Mouse (Mus musculus): ENCODE data around the gene Fbll1. TPM values are rescaled to one million over a fixed set of nuclear protein-coding genes. Genes with fewer than 3 reads are reported as not detected.
"Not testable (repeated sequence)": the region's sequence is repeated elsewhere in the genome, so short reads cannot be mapped to it uniquely, and the experiment has no call there.

Fbll1 gene
- 0.15 TPM in 1 of 2 replicates, not detected in the other for polyA plus RNA-seq (2015; fragmentation: Nextera tagmentation; extraction: Ambion mirVana)

- ATAC-seq (ENCODE audit: insufficient read depth, low FRiP score): no peak
- H3K4me3 ChIP-seq (replicated peaks; ENCODE audit: low read length): peak within 1 kb of the TSS; percentile 37
- WGBS: 14% methylated on average over 11 of the region's 11 CpGs
These were observed at the start of gene Fbll1 for GRCm38 (mm10) chr11:35798874-35799273. Fbll1 (minus strand) TSS chr11:35798884.

DNA sequence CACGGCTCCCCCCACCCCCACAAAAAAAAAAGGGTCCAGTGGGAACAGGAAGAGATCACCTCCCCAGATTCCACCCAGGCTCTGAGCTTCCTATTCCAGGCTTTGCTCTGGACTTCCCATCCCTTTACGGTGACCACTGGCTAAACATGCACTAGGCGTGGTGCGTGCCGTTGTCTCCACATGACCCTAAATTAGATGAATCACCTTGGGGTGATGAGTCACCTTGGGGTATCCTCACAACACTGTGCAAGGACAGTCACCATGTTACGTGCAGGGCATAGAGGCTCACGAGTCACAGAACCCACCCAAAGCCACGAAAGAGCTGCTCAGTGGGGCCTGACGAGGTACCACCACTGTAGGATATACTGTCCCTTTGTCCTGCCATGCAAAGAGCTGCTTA is 45.6 kb upstream of the Fbll1 start:
- no peaks in the 10 kb centered on the region for H3K9me3 ChIP-seq (replicated peaks; ENCODE audit: control insufficient read depth, low read length)
- ATAC-seq (ENCODE audit: insufficient read depth, low FRiP score): no peak; the same call in 1 of the 2 replicates
- H3K27ac ChIP-seq (ENCODE audit: low read length): no peak overlapping the region
- H3K4me1 ChIP-seq (ENCODE audit: control insufficient read depth, insufficient read depth, low read length): no peaks in the 10 kb centered on the region
- no peak overlapping the region for H3K9ac ChIP-seq (ENCODE audit: low read length)
- H3K36me3 ChIP-seq (ENCODE audit: control insufficient read depth, insufficient read depth, low read length): no peaks in the 10 kb centered on the region
- WGBS: 85% methylated on average over 9 of the region's 9 CpGs
- no peaks in the 10 kb centered on the region for H3K27me3 ChIP-seq (ENCODE audit: control insufficient read depth, insufficient read depth, low read length)
- H3K4me2 ChIP-seq (ENCODE audit: low read depth, low read length): no peak overlapping the region
- H3K4me3 ChIP-seq (replicated peaks; ENCODE audit: low read length): no peak overlapping the region

More at GRCm38 (mm10) chr11:35798874-35799273, at the start of gene Fbll1:
- Histone ChIP-seq H3K4me2 (ENCODE audit: low read depth, low read length) (peak within 1 kb of the TSS; percentile 51), H3K4me1 (ENCODE audit: control insufficient read depth, insufficient read depth, low read length) (peaks cover 4% of the 10 kb centered on the region; the same call in 1 of the 2 replicates), H3K9ac (ENCODE audit: low read length) (no peak within 1 kb of the TSS), H3K27ac (ENCODE audit: low read length) (no peak within 1 kb of the TSS), H3K36me3 (ENCODE audit: control insufficient read depth, insufficient read depth, low read length) (no peaks in the 10 kb centered on the region), H3K9me3 (replicated peaks; ENCODE audit: control insufficient read depth, low read length) (no peaks in the 10 kb centered on the region), H3K27me3 (ENCODE audit: control insufficient read depth, insufficient read depth, low read length) (peaks cover 38% of the 10 kb centered on the region)

- not testable (repeated sequence) for H3K27me3 ChIP-seq (ENCODE audit: control insufficient read depth, insufficient read depth, low read length); ATAC-seq (ENCODE audit: insufficient read depth, low FRiP score); H3K4me1 ChIP-seq (ENCODE audit: control insufficient read depth, insufficient read depth, low read length); H3K9ac ChIP-seq (ENCODE audit: low read length); H3K4me3 ChIP-seq (replicated peaks; ENCODE audit: low read length); H3K36me3 ChIP-seq (ENCODE audit: control insufficient read depth, insufficient read depth, low read length); H3K4me2 ChIP-seq (ENCODE audit: low read depth, low read length); H3K27ac ChIP-seq (ENCODE audit: low read length); H3K9me3 ChIP-seq (replicated peaks; ENCODE audit: control insufficient read depth, low read length)
- WGBS: 76% methylated on average over 4 of the region's 4 CpGs
These were observed 43.9 kb upstream of the Fbll1 start for GRCm38 (mm10) chr11:35842560-35842959.

- Histone ChIP-seq H3K9me3 (replicated peaks; ENCODE audit: control insufficient read depth, low read length) (no peaks in the 10 kb centered on the region), H3K27me3 (ENCODE audit: control insufficient read depth, insufficient read depth, low read length) (no peaks in the 10 kb centered on the region), H3K9ac (ENCODE audit: low read length) (no peak overlapping the region), H3K36me3 (ENCODE audit: control insufficient read depth, insufficient read depth, low read length) (no peaks in the 10 kb centered on the region), H3K27ac (ENCODE audit: low read length) (no peak overlapping the region), H3K4me1 (ENCODE audit: control insufficient read depth, insufficient read depth, low read length) (peaks cover 3% of the 10 kb centered on the region; the same call in 1 of the 2 replicates), H3K4me2 (ENCODE audit: low read depth, low read length) (no peak overlapping the region), H3K4me3 (replicated peaks; ENCODE audit: low read length) (no peak overlapping the region)
- WGBS: 88% methylated on average over 21 of the region's 21 CpGs
- no peak for ATAC-seq (ENCODE audit: insufficient read depth, low FRiP score)
These were observed 43.1 kb upstream of the Fbll1 start for GRCm38 (mm10) chr11:35841738-35842325.

- WGBS: 86% methylated on average over 4 of the region's 4 CpGs
- not testable (repeated sequence) for H3K9me3 ChIP-seq (replicated peaks; ENCODE audit: control insufficient read depth, low read length)
These were observed 42.1 kb upstream of the Fbll1 start for GRCm38 (mm10) chr11:35840806-35841205.

DNA sequence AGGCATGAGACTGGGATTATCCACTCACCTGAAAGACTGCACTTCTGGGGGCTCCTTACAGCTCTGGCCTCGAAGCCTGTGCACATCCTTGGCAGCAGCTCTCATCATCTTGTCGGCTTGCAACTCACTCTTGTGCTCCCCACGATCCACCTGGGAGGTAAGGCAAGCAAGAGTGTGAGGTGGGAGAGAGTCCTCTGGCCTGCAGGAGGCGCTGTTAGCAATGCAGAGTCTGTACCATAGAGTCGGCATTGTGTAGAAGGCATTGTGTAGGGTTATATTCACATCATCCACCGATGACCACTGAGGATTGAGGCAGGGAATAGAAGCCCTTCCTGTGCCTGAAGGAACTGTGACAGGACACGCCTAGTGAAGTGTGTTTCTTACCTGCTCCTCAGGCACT is 41.6 kb upstream of the Fbll1 start:
- H3K27me3 ChIP-seq (ENCODE audit: control insufficient read depth, insufficient read depth, low read length): no peaks in the 10 kb centered on the region
- no peak overlapping the region for H3K4me3 ChIP-seq (replicated peaks; ENCODE audit: low read length)
- no peak overlapping the region for H3K4me2 ChIP-seq (ENCODE audit: low read depth, low read length)
- H3K4me1 ChIP-seq (ENCODE audit: control insufficient read depth, insufficient read depth, low read length): peaks cover 3% of the 10 kb centered on the region; the same call in 1 of the 2 replicates
- ATAC-seq (ENCODE audit: insufficient read depth, low FRiP score): no peak
- H3K27ac ChIP-seq (ENCODE audit: low read length): no peak overlapping the region
- no peaks in the 10 kb centered on the region for H3K36me3 ChIP-seq (ENCODE audit: control insufficient read depth, insufficient read depth, low read length)
- H3K9ac ChIP-seq (ENCODE audit: low read length): no peak overlapping the region
- no peaks in the 10 kb centered on the region for H3K9me3 ChIP-seq (replicated peaks; ENCODE audit: control insufficient read depth, low read length)
- WGBS: 80% methylated on average over 7 of the region's 7 CpGs

More at GRCm38 (mm10) chr11:35840806-35841205, 42.1 kb upstream of the Fbll1 start:
- H3K9ac ChIP-seq (ENCODE audit: low read length); H3K4me3 ChIP-seq (replicated peaks; ENCODE audit: low read length); H3K27me3 ChIP-seq (ENCODE audit: control insufficient read depth, insufficient read depth, low read length); H3K36me3 ChIP-seq (ENCODE audit: control insufficient read depth, insufficient read depth, low read length); H3K4me2 ChIP-seq (ENCODE audit: low read depth, low read length); ATAC-seq (ENCODE audit: insufficient read depth, low FRiP score); H3K4me1 ChIP-seq (ENCODE audit: control insufficient read depth, insufficient read depth, low read length); H3K27ac ChIP-seq (ENCODE audit: low read length): not testable (repeated sequence)

GRCm38 (mm10) chr11:35838345-35839338 is 40.0 kb upstream of the Fbll1 start:
- WGBS: 20% methylated on average over 28 of the region's 28 CpGs
- peak; percentile 93 for ATAC-seq (ENCODE audit: insufficient read depth, low FRiP score)
- Histone ChIP-seq H3K4me1 (ENCODE audit: control insufficient read depth, insufficient read depth, low read length) (peaks cover 6% of the 10 kb centered on the region), H3K27me3 (ENCODE audit: control insufficient read depth, insufficient read depth, low read length) (no peaks in the 10 kb centered on the region), H3K27ac (ENCODE audit: low read length) (no peak overlapping the region; the same call in 1 of the 2 replicates), H3K4me3 (replicated peaks; ENCODE audit: low read length) (peak overlapping the region; percentile 50), H3K9me3 (replicated peaks; ENCODE audit: control insufficient read depth, low read length) (no peaks in the 10 kb centered on the region), H3K4me2 (ENCODE audit: low read depth, low read length) (peak overlapping the region; percentile 72), H3K36me3 (ENCODE audit: control insufficient read depth, insufficient read depth, low read length) (no peaks in the 10 kb centered on the region), H3K9ac (ENCODE audit: low read length) (peak overlapping the region; percentile 66)

DNA sequence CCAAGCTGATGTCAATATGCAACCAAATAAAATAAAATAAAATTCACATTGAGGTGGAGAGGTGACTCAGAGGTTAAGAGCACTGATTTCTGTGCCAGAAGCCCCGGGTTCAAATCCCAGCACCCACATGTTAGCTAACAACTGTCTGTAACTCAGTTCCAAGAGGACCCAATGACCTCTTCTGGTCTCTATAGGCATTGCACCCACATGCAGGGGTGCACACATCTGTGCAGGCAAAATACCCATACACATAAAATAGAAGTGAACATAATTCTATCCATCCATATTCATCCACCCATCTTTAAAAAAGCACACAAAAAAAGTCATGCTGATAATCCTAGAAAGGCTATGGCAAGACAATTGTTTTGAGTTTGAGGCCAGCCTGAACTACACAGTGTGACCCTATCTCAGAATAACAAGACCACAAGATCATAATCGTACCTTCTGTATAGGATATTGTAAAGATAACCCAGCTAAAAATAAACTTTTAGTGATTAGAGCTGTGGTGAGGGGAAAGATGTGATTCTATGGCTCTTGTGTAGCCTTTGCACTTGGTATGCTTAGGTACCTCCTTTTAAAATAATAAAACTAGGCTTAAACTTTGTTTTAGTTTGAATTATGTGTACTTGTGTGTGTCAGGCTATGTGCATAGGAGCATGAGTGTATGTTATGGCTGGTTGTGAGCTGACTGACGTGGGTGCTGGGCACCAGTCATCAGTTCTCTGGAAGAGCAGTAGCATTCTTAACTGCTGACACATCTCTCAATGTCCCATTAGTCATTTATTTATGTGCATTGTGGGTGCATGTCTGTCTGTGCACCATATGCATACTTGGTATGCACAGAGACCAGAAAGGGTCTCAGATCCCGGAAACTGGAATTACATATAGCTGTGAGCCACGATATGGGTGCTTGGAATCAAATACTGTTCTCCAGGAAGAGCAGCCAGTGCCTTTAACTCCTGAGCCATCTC is 38.8 kb upstream of the Fbll1 start:
- peak overlapping the region; percentile 50; the same call in 1 of the 2 replicates for H3K4me3 ChIP-seq (replicated peaks; ENCODE audit: low read length)
- peaks cover 12% of the 10 kb centered on the region for H3K4me1 ChIP-seq (ENCODE audit: control insufficient read depth, insufficient read depth, low read length)
- H3K9ac ChIP-seq (ENCODE audit: low read length): no peak overlapping the region
- no peak overlapping the region; the same call in 1 of the 2 replicates for H3K27ac ChIP-seq (ENCODE audit: low read length)
- no peak for ATAC-seq (ENCODE audit: insufficient read depth, low FRiP score)
- peak overlapping the region; percentile 72 for H3K4me2 ChIP-seq (ENCODE audit: low read depth, low read length)
- no peaks in the 10 kb centered on the region for H3K9me3 ChIP-seq (replicated peaks; ENCODE audit: control insufficient read depth, low read length)
- no peaks in the 10 kb centered on the region for H3K36me3 ChIP-seq (ENCODE audit: control insufficient read depth, insufficient read depth, low read length)
- WGBS: 72% methylated on average over 5 of the region's 5 CpGs
- no peaks in the 10 kb centered on the region for H3K27me3 ChIP-seq (ENCODE audit: control insufficient read depth, insufficient read depth, low read length)
